In the genomic region with DNA sequence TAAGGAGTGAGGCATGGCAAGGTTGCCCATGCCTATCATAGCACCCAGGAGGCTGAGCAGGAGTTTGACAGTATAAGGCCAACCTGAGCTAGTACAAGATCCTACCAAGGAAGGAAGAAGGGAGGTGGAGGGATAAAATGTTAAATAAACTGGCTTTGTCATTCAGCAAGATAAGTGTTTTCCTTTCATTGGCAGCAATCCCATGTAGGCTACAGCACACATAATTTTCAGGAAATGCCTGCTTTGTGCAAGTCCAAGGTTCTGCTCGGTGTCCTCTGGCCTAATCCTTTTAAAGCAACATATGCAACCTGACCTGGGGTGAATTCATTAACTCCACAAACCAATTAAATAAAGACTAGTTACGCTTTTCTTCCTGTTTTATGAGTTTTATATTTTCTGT, we compare ENCODE assay signal across 18 mouse cellular contexts. TPM values are rescaled to one million over a fixed set of nuclear protein-coding genes. Genes with fewer than 3 reads are reported as not detected.
A peak's percentile ranks its signal among the peaks of the same experiment; 100 is the strongest.
DNase-seq lines count a peak whose midpoint lies in the region; ATAC-seq lines count a peak whose summit lies in the region.
"Had no signal": no experiment of that assay in that cellular context is flagged by ENCODE, and none has a peak within 500 bp of the region (broad histone marks: within the 10 kb centered on the region; RNA-seq: fewer than 3 reads in every experiment).

No protein-coding gene starts in this region.

- H3K36me3 ChIP-seq in heart, embryonic 11.5 days (ENCODE audit: control insufficient read depth, insufficient read depth, low read length): peaks cover 21% of the 10 kb centered on the region
- no peaks in the 10 kb centered on the region for H3K36me3 ChIP-seq in liver, embryonic 16.5 days (ENCODE audit: control insufficient read depth, insufficient read depth)
- peaks cover 28% of the 10 kb centered on the region for H3K36me3 ChIP-seq in liver, embryonic 12.5 days

- DNase-seq in heart, adult 18-20 months: no peak
- peak; percentile 46 for DNase-seq in adipocyte (ENCODE audit: low spot score)
- peak; percentile 51 for DNase-seq in kidney, postnatal 14 days
- no peak for DNase-seq in left cerebral cortex, postnatal 4 days
- DNase-seq: cerebellum, adult 9-10 months; retina, postnatal 1 day; spleen, adult 18-20 months had no signal

- no peaks in the 10 kb centered on the region for H3K27me3 ChIP-seq in heart, embryonic 11.5 days (ENCODE audit: control insufficient read depth, insufficient read depth, low read length)
- H3K27me3 ChIP-seq in liver, embryonic 16.5 days (ENCODE audit: control insufficient read depth, insufficient read depth, low read depth, low read length): no peaks in the 10 kb centered on the region
- H3K27me3 ChIP-seq in liver, embryonic 12.5 days (replicated peaks): no peaks in the 10 kb centered on the region

- H3K4me3 ChIP-seq in heart, embryonic 11.5 days (ENCODE audit: low read depth, low read length): no peak overlapping the region
- no peak overlapping the region for H3K4me3 ChIP-seq in liver, embryonic 16.5 days (ENCODE audit: low read depth, low read length)
- no peak overlapping the region for H3K4me3 ChIP-seq in liver, embryonic 12.5 days

- ATAC-seq in heart, embryonic 11.5 days (replicated peaks; ENCODE audit: insufficient number of reproducible peaks, low FRiP score, low TSS enrichment): no peak
- 0 out of 2 replicates have a peak, but pooled peaks have one; percentile 50 for ATAC-seq in liver, embryonic 16.5 days (ENCODE audit: low read depth)
- no peak for ATAC-seq in liver, embryonic 12.5 days
- ATAC-seq: midbrain, embryonic 16.5 days had no signal

- no peak overlapping the region for H3K9ac ChIP-seq in heart, embryonic 11.5 days (ENCODE audit: low read depth, low read length)
- no peak overlapping the region for H3K9ac ChIP-seq in liver, embryonic 16.5 days (ENCODE audit: low read depth, low read length)
- H3K9ac ChIP-seq in liver, embryonic 12.5 days: no peak overlapping the region

- H3K4me1 ChIP-seq in heart, embryonic 11.5 days (ENCODE audit: control insufficient read depth, insufficient read depth, low read length): peaks cover 48% of the 10 kb centered on the region
- H3K4me1 ChIP-seq in liver, embryonic 16.5 days (ENCODE audit: control insufficient read depth, low read depth, low read length): peaks cover 11% of the 10 kb centered on the region
- peaks cover 23% of the 10 kb centered on the region for H3K4me1 ChIP-seq in liver, embryonic 12.5 days

- 66% methylated on average over 2 of the region's 2 CpGs for WGBS in heart, embryonic 11.5 days (ENCODE audit: insufficient replicate concordance)
- WGBS in liver, embryonic 16.5 days (ENCODE audit: insufficient replicate concordance): 51% methylated on average over 2 of the region's 2 CpGs
- WGBS in liver, embryonic 12.5 days (ENCODE audit: insufficient replicate concordance): 74% methylated on average over 2 of the region's 2 CpGs

- intact Hi-C loops in left cerebral cortex, postnatal 4 days (cut with DNase I): no loop called here

- no peak overlapping the region for H3K4me2 ChIP-seq in heart, embryonic 11.5 days
- no peak overlapping the region for H3K4me2 ChIP-seq in liver, embryonic 16.5 days (ENCODE audit: low read depth, low read length)
- no peak overlapping the region for H3K4me2 ChIP-seq in liver, embryonic 12.5 days

- no peaks in the 10 kb centered on the region for H3K9me3 ChIP-seq in heart, embryonic 11.5 days (replicated peaks; ENCODE audit: control insufficient read depth, low read length)
- no peaks in the 10 kb centered on the region for H3K9me3 ChIP-seq in liver, embryonic 16.5 days (replicated peaks; ENCODE audit: control insufficient read depth, low read length)
- H3K9me3 ChIP-seq in liver, embryonic 12.5 days (replicated peaks): no peaks in the 10 kb centered on the region

- peak overlapping the region; percentile 74 for H3K27ac ChIP-seq in heart, embryonic 11.5 days (ENCODE audit: low read depth, low read length)
- no peak overlapping the region for H3K27ac ChIP-seq in liver, embryonic 16.5 days (ENCODE audit: low read length)
- no peak overlapping the region for H3K27ac ChIP-seq in liver, embryonic 12.5 days

RNA-seq across cellular contexts. Expression of a gene that starts 8.0 kb away (rescaled TPM):
- polyA plus RNA-seq in heart, embryonic 11.5 days (2014; fragmentation: Nextera tagmentation; extraction: Ambion mirVana): 70.4 and 79.3 TPM in 2 replicates
- total RNA-seq in heart, adult 18-20 months (2021): 10 to 100 TPM in 1 of 2 experiments, 1 to 10 TPM in 1; 10.0 to 10.2 TPM
- 13.6 and 14.4 TPM in 2 replicates for polyA plus RNA-seq in liver, embryonic 16.5 days (2015; fragmentation: Nextera tagmentation; extraction: Ambion mirVana)
- 19.7 and 21.7 TPM in 2 replicates for polyA plus RNA-seq in liver, embryonic 12.5 days (2016; fragmentation: Nextera tagmentation; extraction: Ambion mirVana)
- 10 to 100 TPM; 40.3 to 44.8 TPM for total RNA-seq in left cerebral cortex, postnatal 4 days (2021)

RNA-seq across cellular contexts. Expression of a gene that starts 8.0 kb away (rescaled TPM):
- 35.1 and 38.7 TPM in 2 replicates for polyA plus RNA-seq in heart, embryonic 11.5 days (2014; fragmentation: Nextera tagmentation; extraction: Ambion mirVana)
- 10 to 100 TPM in 1 of 2 experiments, 1 to 10 TPM in 1; 9.8 to 13.6 TPM for total RNA-seq in heart, adult 18-20 months (2021)
- 6.4 and 8.1 TPM in 2 replicates for polyA plus RNA-seq in liver, embryonic 16.5 days (2015; fragmentation: Nextera tagmentation; extraction: Ambion mirVana)
- 9.2 and 10.4 TPM in 2 replicates for polyA plus RNA-seq in liver, embryonic 12.5 days (2016; fragmentation: Nextera tagmentation; extraction: Ambion mirVana)
- 10 to 100 TPM; 14.8 to 20.0 TPM for total RNA-seq in left cerebral cortex, postnatal 4 days (2021)

RNA-seq across cellular contexts. Expression of a gene that starts 36.4 kb away (rescaled TPM):
- not detected in 2 replicates for polyA plus RNA-seq in heart, embryonic 11.5 days (2014; fragmentation: Nextera tagmentation; extraction: Ambion mirVana)
- under 1 TPM in 1 of 2 experiments, not detected in 1; 0.44 TPM for total RNA-seq in heart, adult 18-20 months (2021)
- polyA plus RNA-seq in liver, embryonic 16.5 days (2015; fragmentation: Nextera tagmentation; extraction: Ambion mirVana): not detected in 2 replicates
- not detected in 2 replicates for polyA plus RNA-seq in liver, embryonic 12.5 days (2016; fragmentation: Nextera tagmentation; extraction: Ambion mirVana)
- not detected for total RNA-seq in left cerebral cortex, postnatal 4 days (2021)
- total RNA-seq: granulocyte monocyte progenitor cell, adult 5-6 weeks; layer of hippocampus, postnatal 25 days; megakaryocyte progenitor cell, adult 5-6 weeks had no signal
- polyA plus RNA-seq: brain, embryonic 14.5 days; forebrain, embryonic 11.5 days; limb, embryonic 11.5 days; midbrain, embryonic 16.5 days; neural tube, embryonic 14.5 days had no signal

Comparison
In these comparisons a context has a peak if more than half of its experiments do, and no peak if none do; other contexts are left out.
1. DNase-seq: peak in adipocyte (single experiment) and kidney, postnatal 14 days (single experiment); none in heart, adult 18-20 months (0 of 2) and left cerebral cortex, postnatal 4 days (single experiment).